Mouse (Mus musculus) kidney, adult 2 months (tissue): Measurements from ENCODE around the gene Nek11.

Experiments used
- CTCF ChIP-seq: fragments of 200-500 bp; conservative IDR thresholded peaks from 2 replicates; pipeline ENCODE4 v1.5.1; 2011; ENCODE audit warnings: low read depth, mild to moderate bottlenecking, control low read depth, low read length, moderate library complexity, mixed read lengths; ENCODE audit not compliant: insufficient read depth, insufficient read length
- POLR2A ChIP-seq: fragments of 200-500 bp; IDR thresholded peaks from one replicate; pipeline ENCODE4 v1.6.1; 2011; ENCODE audit warnings: low read depth, low read length, control low read depth

GRCm38 (mm10) chr9:105139204-105139603 is 256.1 kb downstream of the Nek11 start:
- no peak for TF ChIP-seq CTCF
- TF ChIP-seq POLR2A = no peak
